Mouse (Mus musculus): ENCODE results near the gene Slc17a5. TPM values are rescaled to one million over a fixed set of nuclear protein-coding genes. Genes with fewer than 3 reads are reported as not detected.
A peak's percentile ranks its signal among the peaks of the same experiment; 100 is the strongest.

Slc17a5 gene
- total RNA-seq, 1 experiment from 2014 or later, result 7.0 TPM

DNA sequence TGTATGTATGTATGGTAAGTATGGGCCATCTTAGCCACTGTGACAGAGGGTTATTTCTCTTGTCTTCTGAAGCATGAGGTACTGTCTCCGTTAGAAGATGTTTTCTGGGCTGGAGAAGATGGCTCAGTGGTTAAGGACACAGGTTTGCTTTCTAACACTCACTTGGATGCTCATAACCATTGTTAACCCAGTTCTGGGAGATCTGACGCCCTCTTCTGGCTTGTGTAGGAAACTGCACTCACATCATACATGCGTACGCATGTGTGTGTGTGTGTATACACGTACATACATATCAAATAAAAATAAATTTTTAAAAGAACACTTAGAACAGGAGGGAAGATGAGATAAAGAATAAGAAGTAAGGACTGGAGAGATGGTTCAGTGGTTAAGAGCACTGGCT lies 11.4 kb downstream of the Slc17a5 start:
- no peak for ATAC-seq (ENCODE audit: extremely low read depth, insufficient number of reproducible peaks, low FRiP score, poor library complexity, severe bottlenecking)

GRCm38 (mm10) chr9:78569934-78570333 lies 17.9 kb downstream of the Slc17a5 start:
- no peak for ATAC-seq (ENCODE audit: extremely low read depth, insufficient number of reproducible peaks, low FRiP score, poor library complexity, severe bottlenecking)

DNA sequence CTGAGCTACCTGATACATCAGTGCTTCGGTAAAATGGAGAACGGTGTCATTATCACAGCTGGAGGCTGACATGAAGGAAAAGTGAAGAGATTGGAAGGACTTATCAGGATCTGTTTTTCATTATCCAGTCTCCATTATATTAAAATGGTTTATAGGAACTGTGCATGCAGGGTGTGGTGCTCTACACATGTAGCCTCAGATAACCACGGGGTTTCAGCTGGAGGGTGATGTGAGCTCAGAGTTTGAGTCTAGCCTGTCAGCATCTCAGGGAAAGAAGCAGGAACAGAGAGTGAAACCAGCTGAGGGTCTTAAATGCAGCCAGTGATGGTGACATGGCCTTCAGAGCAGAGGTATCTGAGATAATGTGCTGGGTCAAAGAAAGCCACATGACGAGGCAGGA lies 28.4 kb downstream of the Slc17a5 start:
- ATAC-seq (ENCODE audit: extremely low read depth, insufficient number of reproducible peaks, low FRiP score, poor library complexity, severe bottlenecking), result no peak

- no peak for ATAC-seq (ENCODE audit: extremely low read depth, insufficient number of reproducible peaks, low FRiP score, poor library complexity, severe bottlenecking)
Observed at GRCm38 (mm10) chr9:78558586-78559214, 29.1 kb downstream of the Slc17a5 start.

GRCm38 (mm10) chr9:78557041-78557440 lies 30.8 kb downstream of the Slc17a5 start:
- no peak for ATAC-seq (ENCODE audit: extremely low read depth, insufficient number of reproducible peaks, low FRiP score, poor library complexity, severe bottlenecking)

- ATAC-seq (ENCODE audit: extremely low read depth, insufficient number of reproducible peaks, low FRiP score, poor library complexity, severe bottlenecking), result peak; percentile 88
Observed at GRCm38 (mm10) chr9:78552984-78553383, 34.9 kb downstream of the Slc17a5 start.

- no peak for ATAC-seq (ENCODE audit: extremely low read depth, insufficient number of reproducible peaks, low FRiP score, poor library complexity, severe bottlenecking)
Observed at GRCm38 (mm10) chr9:78551761-78552160, 36.1 kb downstream of the Slc17a5 start.

DNA sequence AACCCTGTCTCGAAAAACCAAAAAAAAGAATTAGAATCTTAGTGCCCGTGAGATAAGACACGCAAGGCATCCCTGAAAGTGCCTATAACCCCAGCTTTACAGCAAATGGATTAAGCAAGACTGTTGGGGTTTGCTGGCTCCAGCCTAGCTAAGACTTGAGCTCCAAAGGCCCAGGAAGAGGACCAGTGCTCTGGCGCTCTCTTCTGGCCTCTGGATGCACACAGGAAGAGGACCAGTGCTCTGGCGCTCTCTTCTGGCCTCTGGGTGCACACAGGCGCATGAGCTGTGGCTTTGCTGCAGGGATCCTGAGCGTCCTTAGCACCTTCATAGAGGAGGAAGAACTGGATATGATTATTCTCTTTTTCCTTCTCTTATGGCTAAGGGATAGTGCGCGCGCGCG lies 40.1 kb downstream of the Slc17a5 start:
- 0 out of 2 replicates have a peak, but pooled peaks have one; percentile 39 for ATAC-seq (ENCODE audit: extremely low read depth, insufficient number of reproducible peaks, low FRiP score, poor library complexity, severe bottlenecking)

DNA sequence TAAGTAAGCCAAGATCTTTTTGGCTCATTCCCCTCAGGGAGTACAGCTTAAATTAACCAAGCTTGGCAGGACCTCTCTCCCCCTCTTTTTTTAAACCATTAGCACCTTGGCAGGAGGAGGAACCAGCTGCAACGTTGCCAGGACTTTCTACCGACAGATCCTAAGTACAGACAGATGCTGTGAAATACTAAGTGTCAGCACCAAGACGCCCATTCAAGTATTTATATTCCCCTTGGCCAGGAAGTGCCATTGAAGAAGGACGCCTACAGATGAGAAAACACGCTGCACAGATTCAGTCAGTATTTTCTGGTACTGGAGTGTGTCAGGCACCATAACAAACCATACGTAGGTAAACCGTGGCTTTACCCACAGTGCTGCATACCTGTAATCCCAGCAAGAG lies 40.9 kb downstream of the Slc17a5 start:
- no peak for ATAC-seq (ENCODE audit: extremely low read depth, insufficient number of reproducible peaks, low FRiP score, poor library complexity, severe bottlenecking)

DNA sequence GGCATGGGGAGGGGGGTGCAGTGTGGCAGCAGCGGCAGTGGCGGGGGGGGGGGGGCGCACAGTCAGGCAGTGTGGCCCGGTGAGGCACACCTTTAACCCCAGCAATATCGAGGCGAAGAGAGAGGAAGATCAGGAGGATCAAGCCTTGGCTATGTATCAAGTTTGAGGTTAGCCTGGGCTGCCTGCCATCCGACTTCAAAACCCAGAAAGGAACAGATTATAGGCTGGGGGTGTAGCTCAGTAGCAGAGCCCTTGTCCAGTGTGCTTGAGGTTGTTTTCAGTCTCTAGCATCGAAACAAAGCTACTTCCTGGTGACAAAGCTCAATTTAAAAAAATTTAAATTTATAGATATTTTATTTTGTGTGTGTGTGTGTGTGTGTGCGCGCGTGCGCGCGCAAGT lies 46.1 kb downstream of the Slc17a5 start:
- no peak for ATAC-seq (ENCODE audit: extremely low read depth, insufficient number of reproducible peaks, low FRiP score, poor library complexity, severe bottlenecking)

GRCm38 (mm10) chr9:78538421-78538820 lies 49.4 kb downstream of the Slc17a5 start:
- ATAC-seq (ENCODE audit: extremely low read depth, insufficient number of reproducible peaks, low FRiP score, poor library complexity, severe bottlenecking), result no peak

- ATAC-seq (ENCODE audit: extremely low read depth, insufficient number of reproducible peaks, low FRiP score, poor library complexity, severe bottlenecking), result no peak
Observed at GRCm38 (mm10) chr9:78537154-78537873, 50.5 kb downstream of the Slc17a5 start.

- ATAC-seq (ENCODE audit: extremely low read depth, insufficient number of reproducible peaks, low FRiP score, poor library complexity, severe bottlenecking), result no peak
Observed at GRCm38 (mm10) chr9:78534606-78535005, 53.2 kb downstream of the Slc17a5 start.

DNA sequence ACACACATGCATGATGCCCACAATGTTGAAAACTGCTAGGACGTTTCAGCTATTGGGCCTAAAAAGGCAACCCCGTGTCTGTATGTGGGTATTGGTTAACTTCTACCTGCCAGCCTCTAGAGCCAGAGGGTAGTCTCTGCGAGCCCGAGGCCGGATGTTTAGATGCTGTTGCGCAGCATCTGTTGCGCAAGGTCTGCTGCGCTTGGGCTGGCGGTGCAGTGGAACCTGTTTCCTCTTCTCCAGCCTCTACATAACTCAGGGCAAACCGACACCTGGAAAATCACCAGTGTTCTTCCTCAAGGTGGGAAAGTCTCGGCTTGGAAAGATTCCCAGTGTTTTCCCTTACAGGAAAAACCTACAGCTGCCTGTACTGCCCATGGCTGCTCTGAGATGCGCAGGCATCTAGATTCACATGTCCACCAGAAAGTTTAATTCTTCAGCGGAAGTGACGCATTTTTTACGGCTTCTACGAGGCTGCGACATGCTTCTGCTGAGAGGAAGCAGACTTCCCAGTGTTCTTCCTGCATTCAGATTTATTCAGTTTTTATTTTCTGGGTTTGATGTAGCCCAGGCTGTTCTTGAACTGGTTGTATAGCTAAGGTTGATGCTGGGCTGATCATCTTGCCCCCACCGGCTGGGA lies 54.4 kb downstream of the Slc17a5 start:
- ATAC-seq (ENCODE audit: extremely low read depth, insufficient number of reproducible peaks, low FRiP score, poor library complexity, severe bottlenecking), result peak; percentile 96

GRCm38 (mm10) chr9:78532341-78532819 lies 55.5 kb downstream of the Slc17a5 start:
- ATAC-seq (ENCODE audit: extremely low read depth, insufficient number of reproducible peaks, low FRiP score, poor library complexity, severe bottlenecking), result no peak

DNA sequence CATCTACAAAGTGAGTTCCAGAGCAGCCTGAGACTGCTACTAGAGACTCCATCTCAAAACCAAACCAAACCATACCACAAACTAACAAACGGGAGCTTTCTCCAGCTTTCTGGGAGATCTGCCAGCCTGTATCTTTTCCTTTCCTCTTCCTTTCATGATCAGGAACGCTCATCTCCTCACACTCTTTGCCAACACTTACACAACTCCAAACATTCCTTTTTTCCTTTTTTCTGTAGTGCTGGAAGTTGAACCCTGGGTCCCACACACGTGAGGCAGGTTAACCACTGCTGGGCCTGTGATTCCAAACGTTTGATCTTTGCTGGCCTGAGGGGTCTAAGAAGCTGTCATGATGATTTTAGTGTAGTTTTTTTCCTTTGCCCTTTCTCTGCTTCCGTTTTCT lies 56.0 kb downstream of the Slc17a5 start:
- ATAC-seq (ENCODE audit: extremely low read depth, insufficient number of reproducible peaks, low FRiP score, poor library complexity, severe bottlenecking), result no peak

GRCm38 (mm10) chr9:78527767-78528381 lies 60.0 kb downstream of the Slc17a5 start:
- ATAC-seq (ENCODE audit: extremely low read depth, insufficient number of reproducible peaks, low FRiP score, poor library complexity, severe bottlenecking), result peak; percentile 77

DNA sequence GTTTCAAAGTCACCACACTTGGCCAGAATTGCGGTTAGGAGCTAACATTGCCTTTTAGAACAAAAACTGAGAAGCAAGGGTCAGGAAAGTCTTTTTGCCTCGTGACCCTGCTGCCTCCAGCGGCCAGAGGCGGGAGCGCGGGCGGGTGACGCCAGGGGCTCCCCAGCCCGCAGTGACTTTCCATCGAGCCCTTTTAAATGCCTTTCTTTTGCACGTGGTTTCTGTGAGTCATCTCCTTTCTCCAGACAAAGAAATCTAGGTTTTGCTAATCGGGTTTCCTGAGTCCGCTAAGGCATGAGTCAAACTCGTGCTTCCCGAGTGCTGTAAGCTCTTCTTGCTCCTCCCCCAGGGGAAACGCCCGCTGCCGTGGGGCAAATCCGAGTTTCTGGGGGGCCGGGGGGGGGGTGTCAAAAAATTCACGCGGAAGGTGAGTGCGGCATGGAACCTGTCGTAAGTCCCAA lies 60.5 kb downstream of the Slc17a5 start:
- peak; percentile 84 for ATAC-seq (ENCODE audit: extremely low read depth, insufficient number of reproducible peaks, low FRiP score, poor library complexity, severe bottlenecking)

- ATAC-seq (ENCODE audit: extremely low read depth, insufficient number of reproducible peaks, low FRiP score, poor library complexity, severe bottlenecking), result no peak
Observed at GRCm38 (mm10) chr9:78526206-78526605, 61.6 kb downstream of the Slc17a5 start.
